Mouse (Mus musculus): ENCODE results near the gene Pdcd4. TPM values are rescaled to one million over a fixed set of nuclear protein-coding genes. Genes with fewer than 3 reads are reported as not detected.

Pdcd4 gene
- total and polyA plus RNA-seq, 2 experiments from 2014 or later, result 32.3 to 82.7 TPM

GRCm38 (mm10) chr19:53861346-53861745 is 30.7 kb upstream of the Pdcd4 start:
- ATAC-seq, result no peak
- no peaks in the 10 kb centered on the region for H3K36me3 ChIP-seq (ENCODE audit: insufficient read depth)
- WGBS, result 81% methylated on average over 7 of the region's 7 CpGs

GRCm38 (mm10) chr19:53862573-53863246 is 29.3 kb upstream of the Pdcd4 start:
- no peaks in the 10 kb centered on the region for H3K4me1 ChIP-seq (ENCODE audit: insufficient read depth)
- H3K27me3 ChIP-seq (ENCODE audit: insufficient read depth, low read length), result no peaks in the 10 kb centered on the region
- H3K27ac ChIP-seq (ENCODE audit: low read depth, low read length), result no peak overlapping the region
- ATAC-seq (no peak), DNase-seq (no peak)
- H3K9ac ChIP-seq, result no peak overlapping the region
- 70% methylated on average over 8 of the region's 8 CpGs for WGBS
- H3K36me3 ChIP-seq (ENCODE audit: insufficient read depth), result no peaks in the 10 kb centered on the region
- no peaks in the 10 kb centered on the region for H3K9me3 ChIP-seq (ENCODE audit: low read length)
- no peak overlapping the region for H3K4me2 ChIP-seq (ENCODE audit: low read depth)
- no peak for TF ChIP-seq CTCF (IDR thresholded peaks at IDR 0.05; ENCODE audit: low read depth)
- no peak overlapping the region for H3K4me3 ChIP-seq (ENCODE audit: low read depth, low read length)

More at GRCm38 (mm10) chr19:53861346-53861745, 30.7 kb upstream of the Pdcd4 start:
- Histone ChIP-seq H3K9ac (no peak overlapping the region), H3K9me3 (ENCODE audit: low read length) (no peaks in the 10 kb centered on the region), H3K4me2 (ENCODE audit: low read depth) (no peak overlapping the region), H3K27me3 (ENCODE audit: insufficient read depth, low read length) (no peaks in the 10 kb centered on the region), H3K27ac (ENCODE audit: low read depth, low read length) (no peak overlapping the region), H3K4me1 (ENCODE audit: insufficient read depth) (0 out of 2 replicates have a peak, but pooled peaks cover 8% of the 10 kb centered on the region), H3K4me3 (ENCODE audit: low read depth, low read length) (no peak overlapping the region)
- TF ChIP-seq CTCF (IDR thresholded peaks at IDR 0.05; ENCODE audit: low read depth), result no peak
- DNase-seq, result no peak

- ATAC-seq, result no peak
- no peak overlapping the region for H3K4me3 ChIP-seq (ENCODE audit: low read depth, low read length)
Measured at GRCm38 (mm10) chr19:53867238-53867637, 24.8 kb upstream of the Pdcd4 start.

GRCm38 (mm10) chr19:53868125-53868524 is 23.9 kb upstream of the Pdcd4 start:
- no peaks in the 10 kb centered on the region for H3K9me3 ChIP-seq (ENCODE audit: low read length)
- ATAC-seq, result no peak

More at GRCm38 (mm10) chr19:53867238-53867637, 24.8 kb upstream of the Pdcd4 start:
- H3K27me3 ChIP-seq (ENCODE audit: insufficient read depth, low read length), result no peaks in the 10 kb centered on the region
- no peak for DNase-seq
- no peak for TF ChIP-seq CTCF (IDR thresholded peaks at IDR 0.05; ENCODE audit: low read depth)
- H3K9ac ChIP-seq, result no peak overlapping the region
- H3K9me3 ChIP-seq (ENCODE audit: low read length), result no peaks in the 10 kb centered on the region
- no peaks in the 10 kb centered on the region for H3K4me1 ChIP-seq (ENCODE audit: insufficient read depth)
- no peak overlapping the region for H3K27ac ChIP-seq (ENCODE audit: low read depth, low read length)
- H3K36me3 ChIP-seq (ENCODE audit: insufficient read depth), result no peaks in the 10 kb centered on the region
- no peak overlapping the region for H3K4me2 ChIP-seq (ENCODE audit: low read depth)

GRCm38 (mm10) chr19:53868796-53869195 is 23.2 kb upstream of the Pdcd4 start:
- Histone ChIP-seq H3K27me3 (ENCODE audit: insufficient read depth, low read length) (no peaks in the 10 kb centered on the region), H3K4me2 (ENCODE audit: low read depth) (no peak overlapping the region), H3K27ac (ENCODE audit: low read depth, low read length) (no peak overlapping the region), H3K9me3 (ENCODE audit: low read length) (no peaks in the 10 kb centered on the region), H3K36me3 (ENCODE audit: insufficient read depth) (no peaks in the 10 kb centered on the region), H3K4me1 (ENCODE audit: insufficient read depth) (no peaks in the 10 kb centered on the region), H3K4me3 (ENCODE audit: low read depth, low read length) (no peak overlapping the region), H3K9ac (no peak overlapping the region)
- ATAC-seq (no peak), DNase-seq (no peak)
- no peak for TF ChIP-seq CTCF (IDR thresholded peaks at IDR 0.05; ENCODE audit: low read depth)
- 94% methylated on average over 1 of the region's 1 CpGs for WGBS

More at GRCm38 (mm10) chr19:53868125-53868524, 23.9 kb upstream of the Pdcd4 start:
- Histone ChIP-seq H3K4me2 (ENCODE audit: low read depth) (no peak overlapping the region), H3K4me1 (ENCODE audit: insufficient read depth) (no peaks in the 10 kb centered on the region), H3K4me3 (ENCODE audit: low read depth, low read length) (no peak overlapping the region), H3K27me3 (ENCODE audit: insufficient read depth, low read length) (no peaks in the 10 kb centered on the region), H3K27ac (ENCODE audit: low read depth, low read length) (no peak overlapping the region), H3K9ac (no peak overlapping the region), H3K36me3 (ENCODE audit: insufficient read depth) (no peaks in the 10 kb centered on the region)
- WGBS, result 83% methylated on average over 6 of the region's 6 CpGs
- TF ChIP-seq CTCF (IDR thresholded peaks at IDR 0.05; ENCODE audit: low read depth), result no peak
- no peak for DNase-seq

- Histone ChIP-seq H3K4me1 (ENCODE audit: insufficient read depth) (no peaks in the 10 kb centered on the region), H3K27me3 (ENCODE audit: insufficient read depth, low read length) (no peaks in the 10 kb centered on the region), H3K9me3 (ENCODE audit: low read length) (no peaks in the 10 kb centered on the region), H3K4me2 (ENCODE audit: low read depth) (no peak overlapping the region), H3K9ac (no peak overlapping the region), H3K36me3 (ENCODE audit: insufficient read depth) (no peaks in the 10 kb centered on the region), H3K27ac (ENCODE audit: low read depth, low read length) (no peak overlapping the region), H3K4me3 (ENCODE audit: low read depth, low read length) (no peak overlapping the region)
- ATAC-seq (no peak), DNase-seq (no peak)
- 83% methylated on average over 4 of the region's 4 CpGs for WGBS
- TF ChIP-seq CTCF (IDR thresholded peaks at IDR 0.05; ENCODE audit: low read depth), result no peak
Measured at GRCm38 (mm10) chr19:53869427-53870385, 22.3 kb upstream of the Pdcd4 start.

GRCm38 (mm10) chr19:53870568-53870967 is 21.5 kb upstream of the Pdcd4 start:
- Histone ChIP-seq H3K9ac (no peak overlapping the region), H3K4me3 (ENCODE audit: low read depth, low read length) (no peak overlapping the region), H3K4me2 (ENCODE audit: low read depth) (no peak overlapping the region), H3K9me3 (ENCODE audit: low read length) (no peaks in the 10 kb centered on the region), H3K27ac (ENCODE audit: low read depth, low read length) (no peak overlapping the region), H3K27me3 (ENCODE audit: insufficient read depth, low read length) (no peaks in the 10 kb centered on the region), H3K4me1 (ENCODE audit: insufficient read depth) (no peaks in the 10 kb centered on the region), H3K36me3 (ENCODE audit: insufficient read depth) (no peaks in the 10 kb centered on the region)
- no peak for DNase-seq
- TF ChIP-seq CTCF (IDR thresholded peaks at IDR 0.05; ENCODE audit: low read depth), result no peak
- WGBS, result 63% methylated on average over 2 of the region's 2 CpGs
- ATAC-seq, result no peak
